Mouse (Mus musculus) adrenal gland, postnatal 14 days (tissue): ENCODE data around the gene Gna15. TPM values are rescaled to one million over a fixed set of nuclear protein-coding genes. Genes with fewer than 3 reads are reported as not detected.
A peak's percentile ranks its signal among the peaks of the same experiment; 100 is the strongest.

Experiments
- DNase-seq: peaks from one replicate; pipeline ENCODE4 v3.0.0; 2021; ENCODE audit warnings: mixed read lengths
- total RNA-seq: library from RNA; stranded (reverse); gene quantifications from 2 replicates; pipeline ENCODE4 v1.2.3, GENCODE M21; 2021

Gene Gna15
- total RNA-seq, 1 experiment from 2014 or later = 0.85 TPM

GRCm38 (mm10) chr10:81523142-81523541 lies 883 bp downstream of the Gna15 start:
- no peak for DNase-seq

GRCm38 (mm10) chr10:81519978-81520365 lies 4.1 kb downstream of the Gna15 start:
- DNase-seq = no peak

GRCm38 (mm10) chr10:81519227-81519977 lies 4.6 kb downstream of the Gna15 start:
- no peak for DNase-seq

DNA sequence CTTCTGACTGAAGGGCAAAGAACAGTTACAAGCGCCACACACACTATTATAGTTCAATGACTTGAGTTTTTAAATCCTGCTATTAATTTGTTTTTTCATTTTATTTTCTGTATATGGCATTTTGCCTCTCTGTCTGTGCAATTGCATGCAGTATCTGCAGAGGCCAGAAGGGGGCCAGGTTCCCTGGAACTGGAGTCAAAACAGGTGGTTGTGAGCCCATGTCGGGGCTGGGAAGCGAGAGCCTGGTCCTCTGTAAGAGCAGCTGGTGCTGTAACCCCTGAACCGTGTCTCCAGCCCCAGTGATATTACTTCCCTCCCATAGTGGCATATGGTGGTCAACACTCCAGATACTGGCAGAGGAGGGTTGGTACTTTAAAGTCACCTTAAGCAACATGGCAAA lies 5.5 kb downstream of the Gna15 start:
- peak; percentile 84 for DNase-seq

GRCm38 (mm10) chr10:81517227-81517626 lies 6.8 kb downstream of the Gna15 start:
- no peak for DNase-seq

DNA sequence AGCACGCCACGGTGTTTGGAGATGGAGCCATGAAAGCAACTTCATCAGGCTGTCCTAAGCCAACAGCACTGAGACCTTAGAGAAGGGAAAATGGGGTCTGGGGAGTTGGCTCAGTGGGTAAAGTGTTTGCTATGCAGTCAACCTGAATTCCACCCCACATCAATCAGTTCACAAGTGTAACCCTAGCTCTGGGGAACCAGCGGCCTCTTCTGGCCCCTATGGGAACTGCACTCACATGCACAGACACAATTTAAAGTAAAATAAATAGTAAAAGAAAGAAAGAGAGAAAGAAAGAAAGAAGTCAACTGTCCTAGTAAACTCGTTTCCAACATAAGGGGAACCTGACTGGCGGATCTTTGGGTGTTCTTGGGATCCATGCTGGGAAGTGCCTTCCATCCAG lies 10.2 kb downstream of the Gna15 start:
- no peak for DNase-seq

DNA sequence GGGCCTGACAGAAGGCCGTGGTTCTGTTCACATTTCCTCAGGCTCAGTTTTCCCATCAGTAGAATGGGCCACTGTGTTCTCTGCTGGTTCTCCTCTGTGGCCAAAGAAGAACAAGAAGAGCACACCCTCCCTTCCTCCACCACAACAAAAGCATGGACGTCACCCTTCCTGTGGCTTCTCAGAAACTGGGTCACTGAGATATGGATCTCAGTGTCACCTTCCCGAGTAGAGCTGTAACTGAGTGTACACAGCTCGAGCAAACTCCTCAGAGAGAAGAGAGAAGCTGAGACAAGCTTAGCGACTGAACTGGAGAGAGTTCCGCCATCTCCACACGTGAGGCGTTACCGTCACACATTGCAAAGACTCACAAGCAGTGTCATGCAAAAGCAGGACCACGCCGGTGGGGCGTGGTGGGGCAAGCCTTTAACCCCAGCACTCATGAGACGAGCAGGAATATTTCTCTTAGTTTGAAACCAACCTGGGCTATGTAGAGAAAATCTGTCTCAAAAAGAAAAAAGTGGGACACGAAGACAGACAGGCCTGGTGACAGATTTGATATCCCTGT lies 13.7 kb downstream of the Gna15 start:
- DNase-seq = no peak

GRCm38 (mm10) chr10:81507691-81508489 lies 16.1 kb downstream of the Gna15 start:
- no peak for DNase-seq

GRCm38 (mm10) chr10:81507095-81507494 lies 16.9 kb downstream of the Gna15 start:
- DNase-seq = no peak

GRCm38 (mm10) chr10:81505016-81505664 lies 18.9 kb downstream of the Gna15 start:
- DNase-seq = no peak

- DNase-seq = peak; percentile 94
These were observed 21.4 kb downstream of the Gna15 start for GRCm38 (mm10) chr10:81502658-81503057.

DNA sequence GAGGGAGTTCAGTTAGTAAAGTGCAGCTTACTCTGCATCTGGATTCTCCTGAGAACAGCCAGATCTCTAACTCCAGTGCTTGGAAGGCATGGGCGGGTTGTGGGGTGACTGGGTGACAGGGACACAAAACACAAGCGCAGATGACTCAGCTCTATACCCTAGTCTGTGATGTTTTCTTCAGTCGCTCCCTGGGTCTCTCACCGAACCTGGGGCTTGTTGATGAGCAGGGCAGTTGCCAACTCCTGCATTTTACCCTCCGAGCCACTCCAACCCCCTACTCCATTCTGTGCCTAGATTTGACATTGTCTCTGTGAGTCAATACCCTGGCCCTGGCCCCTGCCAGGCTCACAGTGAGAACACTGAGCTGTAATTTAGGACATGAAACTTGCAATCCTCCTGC lies 22.2 kb downstream of the Gna15 start:
- DNase-seq = no peak

GRCm38 (mm10) chr10:81500032-81500431 lies 24.0 kb downstream of the Gna15 start, which contains the start of gene S1pr4:
TSS of gene S1pr4 (minus strand) at chr10:81500132.
- no peak for DNase-seq

DNA sequence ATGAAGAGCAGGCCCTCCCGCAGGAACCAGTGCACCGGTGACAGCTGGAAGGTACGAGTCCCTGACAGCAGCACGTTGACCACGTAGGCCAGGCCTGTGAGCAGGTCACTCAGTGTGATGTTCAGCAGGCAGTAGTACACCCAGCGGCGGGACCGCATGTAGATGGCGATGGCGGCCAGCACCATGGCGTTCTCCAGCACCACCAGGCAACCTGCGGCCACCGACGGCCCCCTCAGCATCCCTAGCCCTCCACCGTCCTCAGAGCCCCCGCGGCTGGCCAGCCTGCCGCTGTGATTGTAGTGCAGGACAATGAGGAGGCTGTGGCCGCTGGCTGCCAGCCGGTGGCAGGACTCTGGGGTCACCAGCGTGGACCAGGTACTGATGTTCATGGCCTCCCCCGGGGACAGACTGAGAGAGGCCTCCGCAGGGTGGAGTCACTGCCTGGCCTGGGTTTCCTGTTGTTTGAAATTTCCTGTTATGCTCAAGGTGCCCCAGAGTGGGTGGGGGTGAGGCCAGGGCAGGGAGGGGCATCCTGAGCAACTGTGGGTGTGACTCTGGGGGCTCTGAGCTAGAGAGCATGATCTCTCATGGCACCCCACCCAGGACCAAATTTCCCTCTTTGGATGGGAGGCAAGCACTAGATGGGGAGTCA lies 24.6 kb downstream of the Gna15 start:
- peak; percentile 58 for DNase-seq

GRCm38 (mm10) chr10:81498316-81499249 lies 25.4 kb downstream of the Gna15 start:
- DNase-seq = no peak

DNA sequence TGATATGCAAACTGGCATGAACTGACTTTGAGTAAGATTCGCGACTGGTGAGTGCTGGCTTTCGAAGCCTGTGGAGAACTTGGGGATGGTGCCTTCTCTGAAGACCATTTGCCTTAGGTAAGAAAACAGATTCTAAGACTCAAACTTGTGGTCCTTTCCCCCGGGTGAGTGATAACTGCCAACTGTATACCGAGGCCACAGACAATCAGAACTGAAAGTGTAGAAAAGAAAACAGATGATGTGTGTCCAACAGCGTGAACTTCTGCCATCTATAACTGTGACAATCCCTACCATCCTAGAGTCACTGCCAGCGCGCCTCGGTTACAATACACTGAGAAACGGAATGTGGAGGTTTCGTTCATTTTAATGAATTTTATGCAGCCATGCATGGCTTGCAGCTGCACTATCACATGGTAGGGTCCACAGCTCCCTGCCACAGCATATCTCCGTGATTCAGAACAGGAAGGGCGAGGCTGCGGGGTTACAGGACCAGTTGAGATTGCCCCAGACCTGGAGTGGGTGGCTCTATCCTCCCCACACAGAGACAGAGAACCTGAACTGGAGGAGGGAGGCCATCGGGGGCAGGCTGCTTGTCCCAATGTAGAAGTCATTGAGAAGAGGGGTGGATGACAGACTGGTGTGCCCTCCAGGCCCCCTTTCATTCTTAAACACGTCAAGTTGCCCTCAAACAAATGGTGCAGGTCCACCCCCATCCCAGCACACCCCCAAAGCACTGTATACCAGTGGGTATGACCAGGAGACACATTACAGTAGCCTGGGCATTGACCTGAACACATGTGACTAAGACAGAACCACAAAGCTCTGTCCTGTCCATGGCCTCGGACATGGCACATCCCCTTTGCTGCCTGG lies 26.4 kb downstream of the Gna15 start:
- no peak for DNase-seq

DNA sequence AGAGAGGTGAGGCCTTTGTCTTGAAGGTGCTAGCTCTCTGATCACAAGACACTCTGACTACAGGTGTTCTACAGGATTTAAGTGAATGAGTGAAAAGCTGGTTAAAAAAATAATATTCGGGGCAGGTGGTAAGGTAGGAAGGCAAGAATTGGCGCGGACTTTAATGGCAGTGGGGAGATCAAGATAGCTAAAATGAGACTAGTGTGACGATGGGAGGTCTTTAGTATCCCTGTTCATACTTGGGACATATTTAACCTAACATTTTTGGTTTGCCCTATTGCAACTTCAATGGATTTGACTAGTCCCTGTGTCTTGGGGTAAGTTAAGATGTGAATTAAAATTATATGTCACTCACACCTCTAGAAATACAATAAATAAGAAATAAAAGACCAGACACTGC lies 27.1 kb downstream of the Gna15 start:
- no peak for DNase-seq

- peak; percentile 98 for DNase-seq
These were observed 27.6 kb downstream of the Gna15 start, which contains the start of gene Ncln for GRCm38 (mm10) chr10:81496264-81496901. TSS of gene Ncln (minus strand) at chr10:81496392.

DNA sequence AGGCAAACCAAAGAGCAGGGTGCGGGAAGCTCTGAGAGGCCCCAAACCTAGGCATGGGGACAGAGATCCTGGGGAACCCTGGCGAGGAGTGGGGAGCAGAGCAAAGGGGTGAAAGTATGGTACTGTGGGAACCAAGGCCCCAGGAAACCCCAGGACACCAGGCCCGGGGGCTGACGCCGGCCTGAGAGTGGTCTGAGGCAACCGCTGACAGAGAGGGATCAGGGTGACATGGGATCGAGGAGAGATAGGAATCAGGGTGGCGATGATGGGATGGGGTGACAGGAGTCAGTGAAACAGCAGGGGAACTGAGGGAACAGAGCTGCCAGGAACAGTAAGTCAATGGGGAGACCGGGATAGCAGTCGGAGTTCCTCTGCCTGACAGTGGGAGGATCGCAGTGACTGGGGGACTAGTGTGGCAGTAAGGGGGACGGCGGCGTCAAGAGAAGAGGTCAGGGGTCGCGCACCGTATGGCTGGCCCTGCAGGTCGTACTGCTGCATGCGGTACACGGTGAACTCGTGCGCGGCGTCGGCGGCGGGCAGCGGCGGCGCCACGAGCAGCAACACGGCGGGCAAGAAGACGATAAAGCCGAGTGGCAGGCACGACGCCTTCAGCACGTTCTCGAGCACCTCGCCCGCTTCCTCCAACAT lies 28.3 kb downstream of the Gna15 start:
- DNase-seq = peak; percentile 48
